Mouse (Mus musculus) hindbrain, embryonic 16.5 days (tissue): ENCODE results near the gene Usp36. TPM values are rescaled to one million over a fixed set of nuclear protein-coding genes. Genes with fewer than 3 reads are reported as not detected.

Experiments used
- ATAC-seq: fragments of 200-750 bp; cut with Nextera tagmentation; 2 replicates; pipeline ENCODE4 v1.8.0; 2017; ENCODE audit warnings: moderate TSS enrichment, moderate library complexity
- H3K27ac ChIP-seq: fragments of 300-500 bp; sonication (generic); 2 replicates; pipeline ENCODE4 v1.5.1; 2014; ENCODE audit warnings: low read depth, mild to moderate bottlenecking, control low read depth, low read length, moderate library complexity
- H3K27me3 ChIP-seq: fragments of 300-500 bp; sonication (generic); replicated peaks from 2 replicates; pipeline ENCODE4 v1.6.1; 2014; ENCODE audit warnings: low read length; ENCODE audit not compliant: control insufficient read depth, insufficient read depth
- H3K36me3 ChIP-seq: fragments of 300-500 bp; sonication (generic); 2 replicates; pipeline ENCODE4 v1.6.1; 2014; ENCODE audit warnings: mild to moderate bottlenecking, low read length, moderate library complexity, mixed read lengths; ENCODE audit not compliant: control insufficient read depth, insufficient read depth
- H3K4me1 ChIP-seq: fragments of 300-500 bp; sonication (generic); 2 replicates; pipeline ENCODE4 v1.6.1; 2014; ENCODE audit warnings: low read depth, low read length; ENCODE audit not compliant: control insufficient read depth, insufficient read depth
- H3K4me2 ChIP-seq: fragments of 300-500 bp; sonication (generic); 2 replicates; pipeline ENCODE4 v1.6.1; 2014; ENCODE audit warnings: mild to moderate bottlenecking, low read length, control low read depth, moderate library complexity
- H3K4me3 ChIP-seq: fragments of 300-500 bp; sonication (generic); 2 replicates; pipeline ENCODE4 v1.5.1; 2014; ENCODE audit warnings: mild to moderate bottlenecking, low read length, control low read depth, moderate library complexity
- H3K9ac ChIP-seq: fragments of 300-500 bp; sonication (generic); 2 replicates; pipeline ENCODE4 v1.6.1; 2014; ENCODE audit warnings: low read depth, mild to moderate bottlenecking, control low read depth, low read length, moderate library complexity
- H3K9me3 ChIP-seq: fragments of 300-500 bp; sonication (generic); 2 replicates; pipeline ENCODE4 v1.6.1; 2014; ENCODE audit warnings: mild to moderate bottlenecking, low read length, moderate library complexity; ENCODE audit not compliant: control insufficient read depth
- WGBS: fragments of 180-500 bp; shearing (Covaris S2); extraction: QIAGEN DNeasy Blood & Tissue Kit; methylation state at CpG from one replicate; pipeline ENCODE4 v1.1.7; 2014; 5-methylcytosine and 5-hydroxymethylcytosine counted together
- polyA plus RNA-seq: library from polyadenylated mRNA; unstranded; fragments of >200 nt; fragmentation: Nextera tagmentation; extraction: Ambion mirVana; gene quantifications from 2 replicates; pipeline ENCODE4 v1.2.1, GENCODE M21; 2015

Usp36 gene
- polyA plus RNA-seq, 1 experiment from 2014 or later = 15.2 TPM

DNA sequence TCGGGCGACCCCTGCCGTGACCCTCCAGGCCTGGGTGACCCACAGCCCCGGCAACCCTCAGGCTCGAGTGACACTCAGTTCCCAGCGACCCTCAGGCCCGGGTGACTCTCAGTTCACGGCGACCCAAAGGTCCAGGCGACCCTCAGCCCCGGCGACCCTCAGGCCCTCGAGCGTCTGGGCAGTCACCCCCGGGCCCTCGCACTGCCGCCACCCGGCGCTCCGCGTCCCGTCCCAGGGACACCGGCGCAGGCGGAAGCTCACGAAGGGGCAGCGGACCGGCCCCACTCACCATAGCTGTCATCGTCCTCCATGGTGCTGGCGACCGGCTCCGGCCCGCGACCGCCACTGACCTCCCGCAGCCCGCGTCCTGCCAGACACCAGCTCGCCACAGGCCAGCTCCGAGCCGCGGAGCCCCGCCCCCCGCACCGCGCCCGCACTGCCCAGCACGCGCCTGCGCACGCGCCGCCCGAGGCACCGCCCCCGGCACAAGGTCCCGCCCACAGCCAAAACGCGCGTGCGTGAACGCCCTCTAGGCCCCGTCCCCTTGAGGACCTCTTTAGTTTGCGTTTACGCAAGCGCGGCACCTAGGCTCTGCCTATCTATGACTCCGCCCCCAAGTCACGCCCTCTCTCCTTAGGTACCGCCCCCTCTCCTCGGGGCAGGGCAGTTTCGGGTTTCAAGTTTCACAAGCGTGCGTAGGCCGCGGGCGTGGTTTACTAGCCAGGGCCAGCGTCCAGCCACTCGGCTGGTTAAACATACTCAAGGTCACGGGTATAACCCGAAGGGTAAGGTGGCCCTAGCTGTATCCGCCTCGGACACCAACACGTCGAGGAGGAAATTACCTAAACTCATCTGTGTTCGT is 41.7 kb downstream of the Usp36 start, which contains the start of gene Cyth1:
Gene Cyth1, minus strand, starts transcription at position 443 of the 862 bp plus-strand sequence.
- Histone ChIP-seq H3K36me3 (no peaks in the 10 kb centered on the region), H3K27me3 (no peaks in the 10 kb centered on the region)
- WGBS = under 1% methylated on average over 79 of the region's 86 CpGs

DNA sequence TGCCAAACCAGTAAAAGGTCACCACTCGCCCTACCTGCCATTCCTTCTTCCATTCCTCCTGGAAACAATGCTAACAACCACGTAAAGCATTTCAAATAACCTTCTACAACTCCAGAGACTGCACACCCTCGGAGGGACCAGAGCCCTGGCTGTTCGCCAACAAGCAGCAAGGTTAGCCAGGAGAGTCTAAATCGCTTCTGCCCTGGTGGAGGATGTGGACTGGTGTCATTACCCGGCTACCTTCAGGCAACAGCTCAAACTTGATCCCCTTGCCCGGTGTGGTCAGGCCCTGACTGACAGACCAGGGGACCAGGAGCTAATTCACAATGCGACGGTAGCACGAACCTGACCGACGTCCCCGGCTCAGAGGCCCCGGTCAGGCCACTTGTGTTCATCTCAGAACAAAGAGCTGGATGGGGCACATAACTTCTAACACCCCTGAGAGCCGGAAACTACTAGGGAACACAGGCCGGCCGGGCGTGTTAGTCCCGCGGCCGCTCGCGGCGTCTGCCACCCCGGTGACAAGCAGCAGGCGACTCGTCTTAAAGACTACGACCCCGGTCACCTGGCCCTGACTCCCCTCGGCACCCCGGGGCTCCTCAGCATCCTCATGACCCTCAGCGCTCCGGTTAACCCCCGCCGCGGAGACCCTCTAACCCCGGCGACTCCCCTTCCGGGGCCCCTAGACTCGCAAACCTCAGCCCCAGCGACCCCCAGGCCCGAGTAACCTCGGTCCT is 42.5 kb downstream of the Usp36 start:
- ATAC-seq = no peak
- Histone ChIP-seq H3K36me3 (no peaks in the 10 kb centered on the region), H3K9ac (peak overlapping the region; percentile 91), H3K4me3 (peak overlapping the region; percentile 66), H3K4me2 (peak overlapping the region; percentile 84), H3K9me3 (no peaks in the 10 kb centered on the region), H3K27ac (peak overlapping the region; percentile 70), H3K27me3 (no peaks in the 10 kb centered on the region), H3K4me1 (peaks cover 18% of the 10 kb centered on the region)
- 1% methylated on average over 43 of the region's 43 CpGs for WGBS

More for the DNA sequence above, 41.7 kb downstream of the Usp36 start, which contains the start of gene Cyth1:
- Histone ChIP-seq H3K4me2 (peak within 1 kb of the TSS; percentile 84), H3K4me1 (peaks cover 20% of the 10 kb centered on the region), H3K9me3 (no peaks in the 10 kb centered on the region), H3K27ac (peak within 1 kb of the TSS; percentile 81), H3K9ac (peak within 1 kb of the TSS; percentile 91), H3K4me3 (peak within 1 kb of the TSS; percentile 66)
- ATAC-seq = peak; percentile 97

DNA sequence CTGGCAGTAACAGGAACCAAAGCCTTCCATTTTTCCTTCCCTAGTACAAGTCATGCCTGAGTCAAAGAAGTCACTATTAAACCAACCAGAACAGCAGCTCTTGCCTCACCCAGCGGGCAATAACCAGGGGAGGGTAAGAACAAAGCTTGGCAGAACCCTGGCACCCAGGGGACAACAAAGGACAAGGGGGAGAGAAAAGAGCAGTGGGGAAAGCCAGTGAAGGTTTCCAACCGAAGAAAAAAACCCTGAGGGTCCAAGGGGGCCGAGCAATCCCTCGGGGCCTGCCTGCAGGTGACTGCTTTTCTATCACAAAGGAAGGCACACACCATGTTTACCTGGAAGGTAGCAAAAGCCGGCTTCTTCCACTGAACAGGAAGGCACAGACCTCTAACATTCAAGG is 43.3 kb downstream of the Usp36 start:
- Histone ChIP-seq H3K4me2 (peak overlapping the region; percentile 84), H3K27ac (no peak overlapping the region; the same call in 1 of the 2 replicates), H3K36me3 (no peaks in the 10 kb centered on the region), H3K4me1 (peaks cover 18% of the 10 kb centered on the region), H3K9me3 (no peaks in the 10 kb centered on the region), H3K4me3 (peak overlapping the region; percentile 66), H3K9ac (peak overlapping the region; percentile 91), H3K27me3 (no peaks in the 10 kb centered on the region)
- 50% methylated on average over 5 of the region's 5 CpGs for WGBS
- no peak for ATAC-seq

DNA sequence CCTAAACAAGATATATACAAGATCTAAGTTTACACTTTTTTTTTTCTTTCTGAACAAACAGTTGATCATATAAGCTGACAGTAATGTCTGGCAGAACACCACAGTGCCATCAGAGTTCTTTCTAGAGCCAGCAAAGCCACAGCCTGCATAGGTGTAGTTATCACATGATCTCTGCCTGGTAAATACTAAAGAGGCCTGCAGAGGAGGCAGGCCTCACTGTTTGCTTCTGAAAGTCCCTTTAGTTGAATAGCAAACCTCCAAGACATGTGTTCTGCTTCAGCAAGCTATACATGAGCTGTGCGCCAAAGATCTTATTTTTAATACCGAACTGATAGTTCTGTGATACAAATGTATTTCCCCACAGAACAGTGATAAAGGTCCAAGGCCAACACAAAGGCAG is 44.9 kb downstream of the Usp36 start:
- WGBS = 91% methylated on average over 2 of the region's 2 CpGs
- H3K27me3 ChIP-seq = no peaks in the 10 kb centered on the region
- no peaks in the 10 kb centered on the region for H3K36me3 ChIP-seq
- ATAC-seq = no peak
- H3K4me2 ChIP-seq = no peak overlapping the region
- peaks cover 18% of the 10 kb centered on the region for H3K4me1 ChIP-seq
- H3K9me3 ChIP-seq = no peaks in the 10 kb centered on the region
- H3K27ac ChIP-seq = no peak overlapping the region
- H3K9ac ChIP-seq = no peak overlapping the region
- H3K4me3 ChIP-seq = no peak overlapping the region

DNA sequence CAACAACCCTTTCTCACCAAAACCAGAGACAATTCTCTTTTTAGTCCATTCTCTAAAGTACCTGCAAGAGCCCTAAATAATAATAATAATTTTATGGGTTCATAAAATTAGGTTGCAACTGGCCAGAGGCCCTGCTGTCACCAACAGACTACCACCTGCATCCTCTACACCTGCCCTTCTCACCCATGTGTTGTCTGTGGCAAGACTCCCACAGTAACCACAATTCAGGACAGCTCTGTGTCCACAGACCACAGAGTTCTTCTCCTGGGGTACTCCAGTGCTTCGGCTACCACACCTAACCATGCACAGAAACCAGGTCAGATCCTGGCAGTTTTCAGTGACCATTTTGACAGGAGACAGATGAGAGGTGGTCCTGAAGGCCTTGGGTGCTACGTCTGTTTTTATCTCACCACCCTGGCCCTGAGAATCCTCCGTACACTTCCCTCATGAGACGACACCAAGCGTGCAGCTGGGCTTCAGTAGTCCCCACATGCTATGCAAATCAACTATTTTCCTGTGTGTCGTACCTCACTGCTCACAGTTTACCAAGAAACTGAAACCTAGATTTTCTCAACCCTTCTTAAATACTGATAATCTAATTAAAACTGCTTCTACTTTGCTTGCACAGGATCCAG is 46.3 kb downstream of the Usp36 start:
- H3K4me3 ChIP-seq = no peak overlapping the region
- no peak for ATAC-seq
- no peak overlapping the region for H3K27ac ChIP-seq
- no peak overlapping the region for H3K4me2 ChIP-seq
- H3K4me1 ChIP-seq = peaks cover 20% of the 10 kb centered on the region
- H3K27me3 ChIP-seq = no peaks in the 10 kb centered on the region
- 84% methylated on average over 6 of the region's 6 CpGs for WGBS
- no peak overlapping the region for H3K9ac ChIP-seq
- no peaks in the 10 kb centered on the region for H3K36me3 ChIP-seq
- no peaks in the 10 kb centered on the region for H3K9me3 ChIP-seq

DNA sequence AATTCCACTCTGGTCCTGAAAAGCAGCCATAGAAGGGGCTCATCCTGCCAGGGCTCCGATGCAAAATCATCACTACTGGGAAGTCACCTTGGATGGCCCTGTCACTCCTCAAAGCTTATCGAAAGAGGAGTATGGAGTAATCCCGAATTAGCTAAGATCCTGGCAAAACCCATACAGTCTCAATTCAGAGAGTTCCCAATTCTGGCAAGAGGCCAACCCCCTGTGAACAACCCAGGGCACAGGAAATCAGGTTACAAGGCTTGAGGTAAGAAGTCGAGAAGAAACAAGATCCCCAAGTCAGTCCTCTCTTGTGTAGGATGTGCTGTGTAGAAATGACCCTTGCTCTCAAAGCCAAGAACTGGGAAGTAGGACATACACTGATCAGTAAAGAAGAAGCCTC is 47.5 kb downstream of the Usp36 start:
- 69% methylated on average over 4 of the region's 4 CpGs for WGBS
- H3K27ac ChIP-seq = no peak overlapping the region
- H3K27me3 ChIP-seq = no peaks in the 10 kb centered on the region
- H3K9me3 ChIP-seq = no peaks in the 10 kb centered on the region
- ATAC-seq = no peak
- no peak overlapping the region for H3K4me2 ChIP-seq
- H3K36me3 ChIP-seq = no peaks in the 10 kb centered on the region
- H3K4me3 ChIP-seq = no peak overlapping the region
- no peak overlapping the region for H3K9ac ChIP-seq
- H3K4me1 ChIP-seq = peaks cover 20% of the 10 kb centered on the region

DNA sequence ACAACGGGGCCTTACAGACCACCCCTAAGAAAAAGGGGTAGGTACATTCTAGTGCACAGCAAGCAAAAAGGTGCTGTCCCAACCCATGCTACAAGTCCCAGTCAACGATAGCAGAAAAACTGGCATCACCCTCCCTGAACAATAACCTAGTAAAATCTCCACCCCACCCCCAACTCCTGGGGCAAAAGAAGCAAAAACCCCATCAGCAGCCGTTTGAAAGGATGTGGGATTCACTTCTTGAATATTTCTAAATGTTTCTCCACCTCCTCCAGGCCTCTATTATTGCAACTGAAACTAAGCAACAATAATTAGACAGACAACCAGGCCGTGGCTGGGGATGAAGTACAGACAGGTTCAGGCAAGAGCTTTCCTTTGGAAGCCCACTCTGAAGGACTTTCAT is 49.7 kb downstream of the Usp36 start:
- Histone ChIP-seq H3K4me3 (no peak overlapping the region), H3K27ac (no peak overlapping the region), H3K4me2 (no peak overlapping the region), H3K9me3 (no peaks in the 10 kb centered on the region), H3K4me1 (peaks cover 8% of the 10 kb centered on the region), H3K9ac (no peak overlapping the region), H3K27me3 (no peaks in the 10 kb centered on the region), H3K36me3 (no peaks in the 10 kb centered on the region)
- 81% methylated on average over 4 of the region's 4 CpGs for WGBS
- ATAC-seq = no peak

DNA sequence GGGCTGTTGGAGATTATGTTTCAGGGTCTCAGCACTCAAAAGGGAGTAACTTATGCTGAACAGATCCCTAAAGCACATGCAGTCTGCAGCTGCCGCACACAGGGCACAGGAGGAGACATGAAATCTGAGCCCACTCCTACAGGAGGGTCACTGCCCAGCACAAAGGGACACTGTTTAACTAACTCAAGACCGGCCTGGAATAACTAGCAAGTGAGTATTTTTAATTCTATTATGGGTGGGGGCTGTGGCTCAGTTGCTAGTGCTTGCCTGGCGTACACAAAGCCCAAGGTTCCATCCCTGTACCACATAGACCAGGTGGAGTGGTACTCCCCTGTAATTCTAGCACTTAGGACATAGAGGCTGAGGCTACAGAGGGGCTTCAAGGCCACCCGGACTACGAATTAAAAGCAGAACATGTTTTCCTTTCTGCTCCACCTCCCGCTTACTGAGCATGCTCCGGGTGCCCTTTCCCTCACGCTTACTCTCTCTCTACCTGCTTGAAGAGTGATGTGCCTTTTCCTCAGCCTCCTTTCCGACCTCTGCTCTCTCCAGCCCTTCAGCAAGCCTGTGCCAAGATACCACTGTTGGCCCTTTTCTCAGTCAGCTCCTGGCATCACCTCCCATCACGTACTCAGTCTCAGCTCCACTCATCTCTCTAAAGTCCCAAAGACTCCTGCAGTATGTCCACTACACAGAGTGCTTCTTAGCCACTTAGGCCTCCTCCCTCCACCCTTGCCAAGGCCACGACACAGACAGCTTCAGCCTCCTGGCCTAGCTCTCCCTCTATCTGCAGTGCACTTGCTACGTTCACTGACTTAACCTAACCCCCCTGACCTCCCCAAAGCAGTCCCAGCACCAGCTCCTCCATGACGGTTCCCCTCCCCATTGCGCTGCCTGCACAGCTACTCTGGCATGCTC is 50.5 kb downstream of the Usp36 start:
- peaks cover 8% of the 10 kb centered on the region for H3K4me1 ChIP-seq
- H3K4me3 ChIP-seq = no peak overlapping the region
- H3K9ac ChIP-seq = no peak overlapping the region
- ATAC-seq = no peak
- H3K36me3 ChIP-seq = no peaks in the 10 kb centered on the region
- H3K9me3 ChIP-seq = no peaks in the 10 kb centered on the region
- WGBS = 59% methylated on average over 14 of the region's 14 CpGs
- H3K27me3 ChIP-seq = no peaks in the 10 kb centered on the region
- H3K4me2 ChIP-seq = no peak overlapping the region
- no peak overlapping the region for H3K27ac ChIP-seq
